Mouse (Mus musculus): ENCODE data around the gene Hepacam2. TPM values are rescaled to one million over a fixed set of nuclear protein-coding genes. Genes with fewer than 3 reads are reported as not detected.
A peak's percentile ranks its signal among the peaks of the same experiment; 100 is the strongest.
"Not testable (repeated sequence)": the region's sequence is repeated elsewhere in the genome, so short reads cannot be mapped to it uniquely, and the experiment has no call there.

Hepacam2 gene
- under 1 TPM in 1 of 2 experiments, not detected in 1; 0.20 TPM for total RNA-seq (2021)
- long read RNA-seq, experiment 1, partial matches to known transcripts = 0 of 1 reads
- long read RNA-seq, experiment 1, other reads (novel, unspliced or antisense) = 1 of 1 reads
- long read RNA-seq, experiment 2 = 0 reads

DNA sequence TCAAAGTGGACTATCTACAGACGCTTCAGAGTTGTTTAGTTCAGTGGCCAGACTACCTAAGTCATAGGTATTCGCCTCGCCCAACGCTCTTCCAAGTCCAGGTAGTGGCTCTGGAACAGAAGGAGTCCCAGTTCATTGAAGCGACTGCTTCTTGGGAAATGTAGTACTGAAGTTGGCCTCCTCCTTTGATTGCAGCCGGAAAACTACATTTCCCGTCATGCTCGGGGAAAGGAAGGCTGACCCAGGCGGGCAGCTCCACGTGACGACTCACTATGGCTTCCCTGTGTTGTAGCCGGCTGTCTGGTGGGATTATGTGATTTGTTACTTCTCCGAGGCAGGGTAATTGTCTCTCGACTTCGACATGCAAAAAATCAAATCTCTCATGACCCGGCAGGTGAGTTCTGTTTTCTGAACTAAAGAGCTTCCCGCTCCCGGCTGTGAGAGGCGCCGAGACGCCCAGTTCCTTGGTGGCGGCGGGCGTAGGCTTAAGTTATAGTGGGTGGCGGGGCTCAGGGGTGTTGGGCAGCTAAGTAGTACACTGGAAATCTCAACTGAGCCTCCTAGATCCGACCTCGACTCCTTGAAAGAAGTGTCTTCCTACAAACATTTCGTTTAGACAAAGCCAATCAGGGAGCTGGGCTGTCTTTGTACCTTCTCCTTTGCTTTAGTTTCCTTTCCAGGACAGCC lies at the start of gene Hepacam2, which contains the start of gene Vps50:
Hepacam2 (minus strand) TSS at position 137 of the 687 bp plus-strand sequence.
Vps50 (plus strand) TSS at position 221 of the 687 bp plus-strand sequence.
- peak; percentile 91 to 92 for DNase-seq

DNA sequence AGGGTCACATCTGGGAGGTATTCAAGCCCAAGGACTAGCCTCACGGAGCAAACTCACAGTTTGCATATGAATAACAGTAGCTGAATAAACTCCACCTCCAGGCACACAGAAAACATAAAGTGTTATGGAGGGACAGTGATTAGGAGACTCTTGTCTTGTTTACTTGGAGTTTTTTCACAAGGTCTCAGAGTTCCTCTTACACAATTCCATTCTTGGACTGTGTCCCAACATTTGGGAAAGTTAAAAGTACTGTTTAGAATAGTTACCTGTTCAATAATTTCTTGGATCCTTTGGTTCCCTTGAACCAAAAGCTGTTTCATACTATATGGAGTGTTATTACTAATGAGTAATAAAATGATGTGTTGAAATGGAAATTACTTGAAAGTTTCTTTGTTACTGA lies 46.9 kb upstream of the Hepacam2 start:
- no peak for DNase-seq

DNA sequence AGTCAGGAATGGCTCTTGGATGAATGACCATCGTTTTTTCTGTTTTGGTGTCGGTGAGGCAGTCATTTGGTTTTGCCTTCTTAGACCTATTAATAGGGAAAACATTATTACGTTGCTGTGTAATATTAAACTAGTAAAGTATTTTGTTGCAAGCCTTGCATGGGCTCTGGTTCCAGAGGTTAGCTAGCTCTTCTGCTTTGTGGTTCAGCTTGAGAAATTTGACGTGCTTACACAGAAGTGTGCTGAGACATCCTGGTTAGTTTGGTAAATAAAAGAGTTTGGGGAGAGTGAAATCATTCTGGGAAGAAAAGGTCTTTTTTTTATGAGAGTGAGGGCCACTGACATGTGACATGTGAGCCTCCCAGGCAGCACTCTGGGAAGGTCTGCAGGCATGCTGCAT lies 45.8 kb upstream of the Hepacam2 start:
- no peak for DNase-seq

DNA sequence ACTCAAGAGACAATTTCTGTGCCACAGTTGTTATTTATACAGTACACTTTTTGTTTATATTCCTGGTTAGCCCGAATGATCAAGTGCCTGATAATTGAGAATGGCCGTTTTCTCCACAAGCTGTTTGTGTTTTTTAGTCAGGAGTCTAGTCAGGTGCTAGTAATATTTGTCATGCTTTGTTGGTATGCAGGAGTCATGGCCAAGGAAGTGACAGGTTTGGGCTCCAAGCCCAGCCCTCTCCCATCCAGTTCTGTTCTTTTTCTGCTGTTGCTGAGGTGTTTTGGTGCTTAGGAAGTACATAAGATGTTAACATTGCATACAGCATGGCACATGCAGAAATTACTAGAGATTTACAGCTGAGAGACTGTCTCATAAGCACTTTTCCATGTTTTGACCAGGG lies 41.4 kb upstream of the Hepacam2 start:
- DNase-seq = no peak

DNA sequence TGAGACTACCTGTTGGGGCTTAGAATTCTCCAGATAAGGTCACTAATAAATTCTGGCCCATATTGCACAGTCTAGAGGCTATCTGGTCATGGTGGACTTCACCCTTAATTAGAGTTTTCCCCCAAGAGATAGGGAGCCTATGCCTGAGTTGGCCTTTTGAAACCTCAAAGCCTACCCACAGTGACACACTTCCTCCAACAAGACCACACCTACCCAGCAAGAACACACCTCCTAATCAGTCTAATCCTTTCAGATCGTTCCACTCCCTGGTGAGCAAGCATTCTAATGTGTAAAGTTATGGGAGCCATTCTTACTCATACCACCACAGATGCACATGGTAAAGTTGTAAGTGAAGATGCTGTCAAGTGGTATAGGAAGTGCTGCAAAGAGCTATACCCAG lies 38.0 kb upstream of the Hepacam2 start:
- DNase-seq = no peak

DNA sequence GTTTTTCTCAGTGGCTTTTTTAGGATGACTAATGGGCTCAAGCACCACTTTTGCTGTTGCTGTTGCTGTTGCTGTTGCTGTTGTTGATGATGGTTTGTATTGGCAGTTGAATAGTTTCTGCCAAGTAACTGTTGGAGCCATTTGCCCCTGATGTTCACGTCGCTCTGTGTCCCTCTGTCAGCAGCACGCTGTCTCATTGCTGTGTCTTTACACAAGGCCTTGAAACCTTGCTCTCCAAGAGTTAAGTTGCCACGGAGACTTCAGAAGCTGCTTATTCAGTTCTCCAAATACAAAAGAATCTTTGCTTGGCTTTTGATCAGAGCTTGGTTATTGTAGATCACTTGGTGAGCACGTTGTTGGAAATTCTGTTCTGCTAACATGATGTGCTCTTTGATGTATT lies 33.3 kb upstream of the Hepacam2 start:
- no peak for DNase-seq

DNA sequence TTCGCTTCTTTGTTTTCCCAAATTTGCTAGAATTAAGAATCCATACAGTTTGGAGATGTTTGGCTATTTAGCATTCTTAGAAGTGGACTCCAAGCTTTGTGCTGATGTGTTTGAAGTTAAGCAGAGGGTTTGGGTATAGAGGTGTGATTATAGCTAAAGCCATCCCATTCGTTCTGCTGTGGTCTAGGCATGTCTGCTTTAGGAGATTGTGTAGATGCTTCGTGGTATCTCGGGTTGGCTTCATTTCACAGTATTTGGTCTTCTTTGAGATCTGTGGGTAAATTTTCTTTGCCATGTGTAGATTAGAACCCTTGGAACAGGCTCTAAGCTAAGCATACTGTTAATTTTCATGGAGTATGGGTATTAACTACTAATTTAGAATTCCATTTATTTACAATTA lies 30.1 kb upstream of the Hepacam2 start:
- no peak for DNase-seq

DNA sequence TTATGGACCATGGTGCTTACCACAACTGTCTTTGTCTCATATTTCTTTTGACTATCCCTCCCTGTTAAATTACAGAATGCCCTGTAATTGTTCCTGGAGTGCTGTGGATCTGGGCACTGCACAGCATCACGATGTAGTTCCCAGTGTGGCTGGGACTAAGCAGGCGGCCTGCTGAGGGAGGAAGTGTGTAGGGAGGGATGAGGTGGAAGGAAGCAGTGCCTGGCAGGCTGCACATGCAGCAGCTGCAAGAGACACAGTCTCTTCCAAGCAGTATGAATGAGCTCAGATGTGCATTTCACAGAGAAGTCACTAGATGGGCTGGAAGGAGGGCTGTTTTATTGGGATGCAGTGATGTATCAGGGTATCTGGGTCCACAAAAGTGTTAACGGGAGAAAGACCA lies 14.5 kb upstream of the Hepacam2 start:
- no peak for DNase-seq

DNA sequence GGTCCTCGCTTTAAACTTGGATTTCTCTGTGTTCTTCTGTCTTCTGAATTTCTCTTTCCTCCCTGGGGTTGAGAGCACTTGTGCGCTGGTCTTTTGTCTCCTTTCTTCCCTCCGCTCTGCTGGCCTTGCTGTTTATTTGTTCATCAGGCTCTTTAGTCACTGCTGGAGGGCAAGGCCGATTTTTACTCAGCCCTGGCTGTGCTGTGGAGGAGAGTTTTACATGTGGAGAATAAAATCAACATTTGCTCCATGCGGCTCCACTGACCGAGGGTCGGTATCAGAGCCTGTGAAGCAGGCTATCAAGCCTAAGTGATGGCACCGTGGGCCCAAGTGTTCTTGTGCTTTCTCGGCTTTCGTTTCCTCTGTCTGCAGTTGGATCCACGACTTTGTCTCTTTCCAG lies 13.5 kb upstream of the Hepacam2 start:
- DNase-seq = peak; percentile 4 to 20

DNA sequence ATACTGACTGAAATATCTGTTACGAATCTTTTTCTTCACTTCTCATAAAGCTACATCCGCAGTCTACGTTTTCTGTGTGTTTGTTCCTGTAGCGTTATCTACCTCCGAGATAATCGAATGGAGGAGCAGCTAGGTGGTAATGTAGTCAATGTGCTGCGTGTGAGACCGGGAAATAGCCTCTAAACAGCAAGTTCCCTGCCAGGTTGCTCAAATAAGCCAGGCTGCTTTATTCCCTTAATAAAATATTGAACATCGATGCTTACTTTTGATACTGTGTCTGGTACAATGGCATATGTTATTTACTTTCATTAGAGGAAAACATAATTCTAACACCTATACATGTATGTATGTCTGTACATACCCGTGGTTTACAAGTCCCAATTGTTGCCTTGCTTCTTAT lies 13.0 kb upstream of the Hepacam2 start:
- no peak for DNase-seq

DNA sequence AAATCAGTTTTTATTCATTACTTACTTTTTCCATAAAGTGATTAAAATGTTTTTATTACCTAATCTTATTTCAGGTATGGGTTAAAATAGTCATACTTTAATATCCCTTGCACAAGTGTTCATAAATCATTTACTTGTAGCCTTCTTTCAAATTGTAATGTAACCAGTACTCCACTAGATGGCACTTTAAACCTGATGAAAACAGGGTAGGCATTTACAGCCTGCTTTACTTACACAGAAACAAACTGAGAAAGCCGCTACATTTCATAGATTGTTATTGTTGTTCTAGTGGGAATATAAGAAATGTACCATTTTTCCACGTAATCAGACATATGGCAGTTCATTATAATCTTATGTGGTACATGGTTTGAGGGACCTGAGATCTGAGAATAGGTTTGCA lies 11.7 kb upstream of the Hepacam2 start:
- no peak for DNase-seq

DNA sequence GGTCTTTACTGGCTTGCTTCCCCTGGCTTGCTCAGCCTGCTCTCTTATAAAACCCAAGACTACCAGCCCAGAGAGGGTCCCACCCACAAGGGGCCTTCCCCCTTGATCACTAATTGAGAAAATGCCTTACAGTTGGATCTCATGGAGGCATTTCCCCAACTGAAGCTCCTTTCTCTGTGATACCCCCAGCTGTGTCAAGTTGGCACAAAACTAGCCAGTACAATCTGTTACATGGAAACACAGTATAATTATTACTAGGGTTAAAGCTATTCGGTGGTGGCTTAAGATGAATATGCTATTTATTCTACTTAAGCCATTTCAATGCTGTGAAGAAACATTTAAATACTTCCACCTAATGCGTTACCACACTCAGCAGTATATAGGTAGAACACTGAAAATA lies 10.1 kb upstream of the Hepacam2 start:
- not testable (repeated sequence) for DNase-seq

DNA sequence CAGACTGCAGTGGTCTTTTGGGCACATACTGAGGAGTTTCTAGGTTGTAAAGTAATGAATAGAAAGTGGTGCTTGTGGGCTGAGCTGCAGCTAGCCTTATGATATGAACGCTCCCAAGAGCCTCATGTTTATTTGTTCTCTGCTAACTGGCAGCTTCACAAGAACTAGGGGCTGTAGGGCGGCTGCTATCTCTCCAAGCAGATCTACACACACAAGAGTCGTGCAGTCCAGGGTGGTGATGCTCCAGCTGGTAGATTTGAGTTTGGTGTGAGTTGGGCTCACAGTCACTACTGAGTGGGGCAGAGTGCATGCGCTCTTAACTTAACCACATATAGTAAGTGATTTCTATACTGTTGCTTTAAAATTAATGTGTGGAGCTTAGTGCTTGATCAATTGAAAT lies 9.0 kb upstream of the Hepacam2 start:
- DNase-seq = no peak

DNA sequence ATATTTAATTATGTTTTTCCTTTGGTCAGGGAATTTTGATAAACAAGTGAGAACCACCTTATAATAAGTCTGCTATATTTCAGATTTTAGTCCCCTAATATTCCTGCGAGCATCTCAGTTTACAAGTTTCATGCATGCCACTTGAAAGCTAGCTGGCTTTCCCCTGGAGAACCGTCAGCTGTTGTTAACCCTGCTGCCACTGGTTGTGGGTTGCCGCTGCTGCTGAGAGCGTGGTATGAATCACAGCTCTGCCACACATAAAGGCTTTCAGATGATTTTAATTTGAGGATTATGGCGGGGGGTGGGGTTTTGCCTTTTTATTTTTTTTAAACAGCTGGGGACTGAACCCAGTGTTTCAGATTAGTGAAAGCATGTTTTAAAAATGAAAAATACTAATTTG lies 7.2 kb upstream of the Hepacam2 start:
- DNase-seq = no peak

DNA sequence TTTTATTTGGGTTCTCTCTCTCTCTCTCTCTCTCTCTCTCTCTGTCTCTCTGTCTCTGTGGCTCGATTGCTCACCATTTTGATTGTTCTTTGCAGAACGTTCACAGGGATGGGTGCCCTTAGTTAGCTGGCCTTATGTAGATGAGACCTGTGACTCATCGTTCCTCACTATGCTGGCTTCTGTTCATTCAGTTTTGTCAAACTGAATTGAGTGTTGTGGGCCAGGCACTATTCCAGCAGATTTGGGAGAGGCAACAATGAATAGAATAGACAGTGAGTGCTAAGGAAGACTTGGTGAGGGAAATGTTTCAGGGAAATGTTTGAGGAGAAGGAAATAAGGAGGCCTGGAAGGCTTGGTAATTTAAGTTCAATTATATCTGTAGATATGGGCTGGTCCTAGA lies 2.2 kb upstream of the Hepacam2 start:
- DNase-seq = no peak

DNA sequence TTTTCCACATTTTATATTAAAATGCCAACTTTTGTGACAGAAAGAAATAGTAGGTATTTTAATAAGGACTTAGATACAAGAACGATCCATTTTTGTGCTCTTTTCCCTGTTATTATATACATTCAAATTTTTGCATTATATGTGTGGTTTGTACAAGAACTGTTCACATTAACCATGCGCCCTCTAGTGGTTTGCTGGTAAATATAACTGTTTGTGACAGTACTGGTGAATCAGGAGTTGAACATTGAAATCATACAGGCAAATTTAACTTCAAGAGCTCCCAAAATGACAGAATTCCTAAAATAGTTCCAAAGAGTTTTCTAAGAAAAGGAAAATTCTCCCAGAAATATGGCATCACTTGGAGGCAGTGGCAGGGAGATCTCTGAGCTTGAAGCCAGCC lies 1.9 kb downstream of the Hepacam2 start:
- peak in 1 of 2 experiments; percentile 36 for DNase-seq

DNA sequence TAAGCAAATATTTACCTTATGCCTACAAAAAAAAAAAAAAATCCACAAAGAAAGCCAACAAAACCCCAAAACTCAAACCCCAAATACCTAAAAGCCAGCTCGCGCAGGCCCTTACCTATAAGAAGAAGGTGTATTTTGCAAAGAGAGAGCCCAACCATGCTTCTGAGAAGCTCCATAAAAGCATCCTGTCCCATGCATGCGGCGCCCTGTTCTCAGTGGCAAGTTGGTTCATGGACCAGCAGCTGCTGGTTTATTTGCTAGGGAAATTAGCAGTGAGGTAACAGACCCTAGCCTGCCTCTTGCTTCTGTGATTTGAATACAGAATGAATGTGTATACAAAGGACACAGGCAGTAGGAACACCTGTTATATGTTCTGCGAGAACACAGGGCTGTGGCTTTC lies 3.8 kb downstream of the Hepacam2 start:
- no peak for DNase-seq

DNA sequence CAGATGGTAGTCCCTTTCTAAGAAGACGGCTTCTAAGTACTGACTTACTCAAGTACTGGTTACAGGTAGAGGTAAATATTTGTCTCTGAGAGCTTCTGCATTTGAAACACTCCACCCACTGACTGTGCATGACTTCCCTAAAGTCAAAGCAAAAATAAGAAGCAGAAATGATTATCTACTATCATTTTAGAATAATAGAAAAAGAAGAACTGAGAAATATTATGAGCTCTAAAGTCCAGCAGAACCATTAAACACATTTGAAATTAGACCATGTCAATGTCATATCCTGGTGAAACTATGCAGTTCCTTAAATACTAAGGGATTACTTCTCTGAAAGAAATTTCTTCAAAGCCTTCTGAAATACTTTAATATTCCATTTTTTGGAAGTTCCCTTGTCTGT lies 10.7 kb downstream of the Hepacam2 start:
- no peak for DNase-seq

DNA sequence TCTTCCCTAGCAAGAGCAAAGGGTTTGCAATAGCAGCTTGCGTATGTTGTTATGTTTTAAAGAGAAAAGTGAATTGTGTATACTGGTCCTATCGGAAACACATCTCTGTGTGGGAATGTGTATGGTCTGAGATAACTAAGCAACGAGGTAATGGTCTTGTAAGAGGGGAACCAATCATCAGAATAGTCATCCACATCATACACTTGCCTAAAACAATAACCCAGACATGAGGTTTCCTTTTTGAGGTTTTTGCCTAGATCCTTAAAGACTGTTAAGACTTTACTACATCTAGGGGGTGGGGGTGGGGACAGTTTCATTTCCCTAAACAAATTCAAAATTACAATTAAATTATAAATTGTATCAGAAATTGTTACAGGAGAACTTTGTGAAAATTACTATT lies 13.0 kb downstream of the Hepacam2 start:
- DNase-seq = no peak

DNA sequence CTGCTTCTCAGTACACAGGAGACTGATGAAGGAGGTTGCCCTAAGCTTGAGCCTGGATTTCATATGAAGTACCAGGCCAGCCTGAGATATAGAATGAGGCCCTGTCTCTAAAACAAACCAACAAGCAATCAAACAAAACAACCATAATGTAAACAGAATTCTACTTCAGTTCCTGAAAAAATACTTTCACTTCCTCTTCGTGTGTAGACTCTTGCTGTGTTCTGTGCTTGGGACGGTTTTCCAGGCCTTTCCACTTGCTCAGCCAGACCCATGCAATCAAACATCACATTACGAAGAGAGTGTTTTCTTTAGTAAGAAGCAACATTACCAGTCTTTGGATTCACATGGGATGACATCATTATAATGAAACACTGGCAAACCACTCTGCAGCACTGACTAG lies 16.4 kb downstream of the Hepacam2 start:
- no peak for DNase-seq

DNA sequence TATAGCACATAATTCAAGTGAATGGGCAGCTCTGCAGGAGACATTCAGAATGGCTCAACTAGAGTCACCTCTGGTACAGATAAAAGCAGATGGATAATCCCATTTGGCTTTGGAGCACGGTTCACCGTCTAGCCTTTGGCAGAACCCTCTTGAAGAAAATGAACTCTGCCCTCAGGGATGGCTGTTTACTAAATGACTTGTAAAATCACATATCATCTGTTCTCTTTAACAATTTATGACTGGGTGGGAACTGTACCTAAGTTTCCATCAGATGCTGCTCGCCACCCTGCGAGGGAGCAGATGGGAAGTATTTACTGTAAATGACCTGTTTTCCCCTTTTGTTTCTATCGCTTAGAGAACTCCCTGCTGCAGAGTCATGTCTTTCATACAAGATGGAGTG lies 18.2 kb downstream of the Hepacam2 start:
- no peak for DNase-seq

DNA sequence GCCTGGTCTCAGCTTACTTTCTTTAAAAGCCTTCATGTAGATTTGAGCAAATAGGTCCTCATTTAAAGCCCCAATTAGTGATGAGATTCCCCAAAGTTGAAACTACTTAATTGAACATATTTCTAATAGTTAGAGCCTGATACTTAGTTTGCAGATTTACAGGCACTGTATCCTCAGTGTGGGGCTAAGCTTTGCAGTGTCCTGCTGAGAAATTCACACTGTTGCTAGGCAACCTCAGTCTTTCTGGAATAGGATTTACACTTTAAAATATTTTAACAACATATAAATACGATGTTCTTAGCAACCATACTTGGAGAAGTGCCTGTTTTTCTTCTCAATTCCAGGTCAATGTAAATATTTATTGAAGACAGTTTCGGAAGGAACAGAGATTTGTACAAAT lies 21.8 kb downstream of the Hepacam2 start:
- no peak for DNase-seq

DNA sequence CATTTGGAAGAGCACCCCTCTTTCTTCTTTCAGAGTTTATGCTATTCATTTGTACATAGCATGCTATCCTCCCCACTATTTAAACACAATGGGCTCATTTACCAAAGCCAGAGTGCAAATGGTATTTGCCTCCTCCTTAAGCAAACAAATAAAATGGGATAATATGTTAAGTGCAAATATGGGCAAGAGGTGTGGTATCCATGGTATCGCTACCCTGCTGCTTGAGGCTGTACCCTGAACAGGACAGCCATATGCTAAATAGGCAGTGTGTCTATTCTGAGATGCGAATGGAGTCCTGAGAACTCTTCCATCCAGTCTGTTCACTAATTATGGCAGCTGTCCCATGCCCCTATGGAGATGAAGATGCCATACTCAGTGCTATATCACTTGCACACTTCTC lies 27.4 kb downstream of the Hepacam2 start:
- DNase-seq = no peak

DNA sequence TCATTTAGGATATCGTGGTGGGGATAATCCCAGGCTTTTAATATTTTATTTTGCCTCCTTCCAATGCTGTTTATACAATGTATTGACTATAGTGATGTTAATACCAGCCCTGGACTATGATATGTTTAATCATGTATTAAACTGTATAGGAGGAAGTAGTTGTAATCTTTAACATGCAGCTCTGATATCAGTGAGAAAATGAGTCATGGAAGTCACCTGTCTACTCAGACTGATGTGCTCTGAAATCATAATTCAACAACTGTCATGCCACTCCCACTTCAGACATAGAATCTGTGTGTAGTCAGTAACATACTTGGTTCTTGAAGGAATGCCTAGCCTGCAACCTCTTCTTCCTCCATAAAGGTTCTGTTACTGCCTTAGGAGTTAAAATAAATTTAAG lies 29.5 kb downstream of the Hepacam2 start:
- DNase-seq = no peak

Measured in adrenal gland, postnatal 36 days (tissue).